Mouse (Mus musculus): ENCODE results near the gene Rad23a. TPM values are rescaled to one million over a fixed set of nuclear protein-coding genes. Genes with fewer than 3 reads are reported as not detected.

Rad23a gene
- 88.2 and 91.7 TPM in 2 replicates for polyA plus RNA-seq (2015; fragmentation: Nextera tagmentation; extraction: Ambion mirVana)

- H3K4me1 ChIP-seq, result peaks cover 39% of the 10 kb centered on the region
- peak within 1 kb of the TSS; percentile 73 for H3K4me2 ChIP-seq
- H3K27me3 ChIP-seq (replicated peaks), result no peaks in the 10 kb centered on the region
- H3K9ac ChIP-seq, result peak within 1 kb of the TSS; percentile 69
- H3K36me3 ChIP-seq (replicated peaks), result peaks cover 59% of the 10 kb centered on the region
- peak; percentile 97 for ATAC-seq (replicated peaks)
- WGBS, result under 1% methylated on average over 55 of the region's 55 CpGs
- H3K27ac ChIP-seq, result peak within 1 kb of the TSS; percentile 85
- H3K9me3 ChIP-seq, result no peaks in the 10 kb centered on the region
- peak within 1 kb of the TSS; percentile 83 for H3K4me3 ChIP-seq
These were observed at the start of gene Rad23a for GRCm38 (mm10) chr8:84840248-84840999. Gene Rad23a (minus strand): TSS chr8:84840665.

- Histone ChIP-seq H3K4me3 (no peak overlapping the region), H3K4me1 (peaks cover 14% of the 10 kb centered on the region), H3K9me3 (no peaks in the 10 kb centered on the region), H3K27ac (no peak overlapping the region), H3K9ac (no peak overlapping the region), H3K27me3 (replicated peaks) (no peaks in the 10 kb centered on the region), H3K36me3 (replicated peaks) (peaks cover 18% of the 10 kb centered on the region; the same call in 1 of the 2 replicates), H3K4me2 (no peak overlapping the region)
- 90% methylated on average over 1 of the region's 1 CpGs for WGBS
- ATAC-seq (replicated peaks), result no peak
These were observed 48.7 kb upstream of the Rad23a start for GRCm38 (mm10) chr8:84889141-84889540.

GRCm38 (mm10) chr8:84888280-84888679 is 47.8 kb upstream of the Rad23a start:
- Histone ChIP-seq H3K36me3 (replicated peaks) (peaks cover 18% of the 10 kb centered on the region; the same call in 1 of the 2 replicates), H3K27me3 (replicated peaks) (no peaks in the 10 kb centered on the region), H3K9me3 (no peaks in the 10 kb centered on the region), H3K27ac (no peak overlapping the region), H3K9ac (no peak overlapping the region), H3K4me3 (no peak overlapping the region), H3K4me1 (peaks cover 10% of the 10 kb centered on the region), H3K4me2 (no peak overlapping the region)
- ATAC-seq (replicated peaks), result no peak
- WGBS, result 95% methylated on average over 3 of the region's 3 CpGs

- Histone ChIP-seq H3K9me3 (no peaks in the 10 kb centered on the region), H3K27ac (no peak overlapping the region), H3K4me3 (no peak overlapping the region), H3K9ac (no peak overlapping the region), H3K4me1 (no peaks in the 10 kb centered on the region), H3K27me3 (replicated peaks) (no peaks in the 10 kb centered on the region), H3K36me3 (replicated peaks) (peaks cover 18% of the 10 kb centered on the region; the same call in 1 of the 2 replicates), H3K4me2 (no peak overlapping the region)
- ATAC-seq (replicated peaks), result no peak
- WGBS, result 89% methylated on average over 4 of the region's 4 CpGs
These were observed 44.3 kb upstream of the Rad23a start for GRCm38 (mm10) chr8:84884728-84885127.

GRCm38 (mm10) chr8:84878915-84879314 is 38.5 kb upstream of the Rad23a start:
- Histone ChIP-seq H3K4me1 (no peaks in the 10 kb centered on the region), H3K4me2 (no peak overlapping the region), H3K9me3 (no peaks in the 10 kb centered on the region), H3K36me3 (replicated peaks) (no peaks in the 10 kb centered on the region), H3K27me3 (replicated peaks) (no peaks in the 10 kb centered on the region), H3K9ac (no peak overlapping the region), H3K4me3 (no peak overlapping the region), H3K27ac (no peak overlapping the region)
- no peak for ATAC-seq (replicated peaks)
- WGBS, result 92% methylated on average over 1 of the region's 1 CpGs

- ATAC-seq (replicated peaks), result no peak
- Histone ChIP-seq H3K4me3 (no peak overlapping the region), H3K27ac (no peak overlapping the region), H3K4me2 (no peak overlapping the region), H3K4me1 (peaks cover 4% of the 10 kb centered on the region), H3K9ac (no peak overlapping the region), H3K36me3 (replicated peaks) (no peaks in the 10 kb centered on the region), H3K27me3 (replicated peaks) (peaks cover 6% of the 10 kb centered on the region; the same call in 1 of the 2 replicates), H3K9me3 (no peaks in the 10 kb centered on the region)
- 88% methylated on average over 3 of the region's 3 CpGs for WGBS
These were observed 37.0 kb upstream of the Rad23a start for GRCm38 (mm10) chr8:84877297-84878035.

- Histone ChIP-seq H3K4me1 (peaks cover 10% of the 10 kb centered on the region), H3K27me3 (replicated peaks) (peaks cover 7% of the 10 kb centered on the region; the same call in 1 of the 2 replicates), H3K4me2 (no peak overlapping the region), H3K4me3 (no peak overlapping the region), H3K36me3 (replicated peaks) (no peaks in the 10 kb centered on the region), H3K9me3 (no peaks in the 10 kb centered on the region), H3K27ac (no peak overlapping the region), H3K9ac (no peak overlapping the region)
- WGBS, result 91% methylated on average over 3 of the region's 3 CpGs
- no peak for ATAC-seq (replicated peaks)
These were observed 33.9 kb upstream of the Rad23a start for GRCm38 (mm10) chr8:84874339-84874738.

- peak overlapping the region; percentile 43; the same call in 1 of the 2 replicates for H3K4me3 ChIP-seq
- no peaks in the 10 kb centered on the region for H3K9me3 ChIP-seq
- peaks cover 10% of the 10 kb centered on the region for H3K4me1 ChIP-seq
- H3K27ac ChIP-seq, result no peak overlapping the region
- ATAC-seq (replicated peaks), result no peak
- WGBS, result 85% methylated on average over 4 of the region's 4 CpGs
- H3K9ac ChIP-seq, result no peak overlapping the region
- peaks cover 7% of the 10 kb centered on the region; the same call in 1 of the 2 replicates for H3K27me3 ChIP-seq (replicated peaks)
- peaks cover 8% of the 10 kb centered on the region; the same call in 1 of the 2 replicates for H3K36me3 ChIP-seq (replicated peaks)
- H3K4me2 ChIP-seq, result peak overlapping the region; percentile 87
These were observed 32.6 kb upstream of the Rad23a start for GRCm38 (mm10) chr8:84873016-84873415.

- H3K9ac ChIP-seq, result peak overlapping the region; percentile 21
- H3K9me3 ChIP-seq, result no peaks in the 10 kb centered on the region
- H3K27me3 ChIP-seq (replicated peaks), result peaks cover 7% of the 10 kb centered on the region; the same call in 1 of the 2 replicates
- peaks cover 14% of the 10 kb centered on the region; the same call in 1 of the 2 replicates for H3K36me3 ChIP-seq (replicated peaks)
- H3K4me3 ChIP-seq, result peak overlapping the region; percentile 43
- peaks cover 10% of the 10 kb centered on the region for H3K4me1 ChIP-seq
- H3K4me2 ChIP-seq, result peak overlapping the region; percentile 87
- WGBS, result 3% methylated on average over 54 of the region's 54 CpGs
- peak; percentile 57 for ATAC-seq (replicated peaks)
- no peak overlapping the region for H3K27ac ChIP-seq
These were observed 32.0 kb upstream of the Rad23a start for GRCm38 (mm10) chr8:84872309-84872965.

GRCm38 (mm10) chr8:84871376-84872308 is 31.2 kb upstream of the Rad23a start, which contains the start of gene Syce2:
Gene Syce2 (plus strand): TSS chr8:84872111.
- Histone ChIP-seq H3K27me3 (replicated peaks) (peaks cover 7% of the 10 kb centered on the region; the same call in 1 of the 2 replicates), H3K27ac (no peak within 1 kb of the TSS), H3K4me2 (peak within 1 kb of the TSS; percentile 87), H3K4me3 (peak within 1 kb of the TSS; percentile 43), H3K36me3 (replicated peaks) (peaks cover 20% of the 10 kb centered on the region; the same call in 1 of the 2 replicates), H3K9me3 (no peaks in the 10 kb centered on the region), H3K4me1 (peaks cover 10% of the 10 kb centered on the region), H3K9ac (peak within 1 kb of the TSS; percentile 21)
- peak; percentile 75 for ATAC-seq (replicated peaks)
- WGBS, result 15% methylated on average over 46 of the region's 46 CpGs

- Histone ChIP-seq H3K9ac (peak within 1 kb of the TSS; percentile 90), H3K36me3 (replicated peaks) (peaks cover 12% of the 10 kb centered on the region), H3K27me3 (replicated peaks) (no peaks in the 10 kb centered on the region), H3K4me2 (peak within 1 kb of the TSS; percentile 63), H3K4me1 (peaks cover 17% of the 10 kb centered on the region), H3K9me3 (no peaks in the 10 kb centered on the region), H3K27ac (peak within 1 kb of the TSS; percentile 78), H3K4me3 (peak within 1 kb of the TSS; percentile 85)
- WGBS, result under 1% methylated on average over 39 of the region's 39 CpGs
- peak; percentile 93 for ATAC-seq (replicated peaks)
These were observed 16.5 kb upstream of the Rad23a start, which contains the start of gene Farsa for GRCm38 (mm10) chr8:84856864-84857441. Gene Farsa (plus strand): TSS chr8:84856989.

All from midbrain, embryonic 15.5 days (tissue).